Mouse (Mus musculus) testis, adult 2 months (tissue): ENCODE data around the gene Abhd16a. TPM values are rescaled to one million over a fixed set of nuclear protein-coding genes. Genes with fewer than 3 reads are reported as not detected.

Experiments
- H3K27ac ChIP-seq: fragments of 200-500 bp; 2 replicates; pipeline ENCODE4 v1.5.1; 2012; ENCODE audit warnings: low read depth, low read length; ENCODE audit not compliant: control insufficient read depth, insufficient read depth
- H3K27me3 ChIP-seq: fragments of 200-500 bp; 2 replicates; pipeline ENCODE4 v1.6.1; 2012; ENCODE audit warnings: mild to moderate bottlenecking, low read length, moderate library complexity; ENCODE audit not compliant: control insufficient read depth, insufficient read depth
- H3K36me3 ChIP-seq: fragments of 200-500 bp; 2 replicates; pipeline ENCODE4 v1.6.1; 2012; ENCODE audit warnings: mild to moderate bottlenecking, low read length; ENCODE audit not compliant: control insufficient read depth, insufficient read depth
- H3K4me1 ChIP-seq: fragments of 200-500 bp; 2 replicates; pipeline ENCODE4 v1.6.1; 2012; ENCODE audit warnings: low read length; ENCODE audit not compliant: control insufficient read depth, insufficient read depth
- H3K4me3 ChIP-seq: fragments of 200-500 bp; 2 replicates; pipeline ENCODE4 v1.5.1; 2012; ENCODE audit warnings: low read depth, mild to moderate bottlenecking, low read length, moderate library complexity, mixed read lengths; ENCODE audit not compliant: control insufficient read depth
- CTCF ChIP-seq: fragments of 200-500 bp; IDR thresholded peaks from 2 replicates; pipeline ENCODE4 v1.5.1; 2012; ENCODE audit warnings: low read depth, mild to moderate bottlenecking, inconsistent platforms, low read length, moderate library complexity; ENCODE audit not compliant: control insufficient read depth, insufficient read depth, insufficient replicate concordance
- POLR2A ChIP-seq: fragments of 200-500 bp; IDR thresholded peaks from 2 replicates; pipeline ENCODE4 v1.6.1; 2012; ENCODE audit warnings: low read depth, mild to moderate bottlenecking, inconsistent platforms, low read length, moderate library complexity; ENCODE audit not compliant: control insufficient read depth
- polyA plus RNA-seq: library from polyadenylated mRNA; depleted of rRNA; stranded (reverse); fragments of >200 nt; gene quantifications from 2 replicates; pipeline ENCODE4 v1.2.3, GENCODE M21; 2012

Gene Abhd16a
- polyA plus RNA-seq, 1 experiment = 121 TPM

DNA sequence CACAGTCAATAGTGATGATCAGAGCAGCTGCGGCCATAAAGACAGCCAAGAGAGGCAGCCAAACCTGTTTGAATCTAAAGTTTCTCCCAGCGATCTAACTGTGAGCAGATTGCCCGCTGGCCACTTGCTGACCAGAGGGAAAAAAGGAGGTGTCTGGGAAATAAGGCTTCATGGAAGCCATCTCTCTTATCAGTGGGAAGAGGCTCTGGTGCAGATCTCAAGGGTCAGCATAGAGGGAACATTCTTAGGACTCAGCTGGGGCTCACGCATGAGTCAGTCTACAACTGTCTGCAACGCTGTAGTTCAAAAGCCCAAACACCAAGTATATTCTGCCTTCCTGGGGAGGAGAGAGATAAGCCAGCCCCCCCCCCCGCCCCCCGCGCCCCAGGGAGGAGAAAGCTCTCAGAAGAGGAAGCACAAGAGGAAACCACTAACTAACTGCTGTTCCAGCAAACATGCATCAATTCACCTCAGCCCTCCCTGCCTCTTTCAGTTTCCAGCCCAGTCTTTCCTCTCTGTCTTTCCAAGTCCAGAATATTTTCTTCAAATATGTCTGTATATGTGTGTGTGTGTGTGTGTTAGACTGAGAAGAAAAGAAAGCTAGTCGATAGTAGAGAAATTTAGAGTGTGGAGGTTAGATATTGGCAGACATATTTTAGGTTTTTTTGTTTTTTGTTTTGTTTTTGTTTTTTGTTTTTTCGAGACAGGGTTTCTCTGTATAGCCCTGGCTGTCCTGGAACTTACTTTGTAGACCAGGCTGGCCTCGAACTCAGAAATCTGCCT is 40.7 kb upstream of the Abhd16a start:
- no peak for TF ChIP-seq POLR2A
- TF ChIP-seq CTCF = no peak
- peaks cover 24% of the 10 kb centered on the region for H3K4me1 ChIP-seq
- H3K36me3 ChIP-seq = no peaks in the 10 kb centered on the region
- H3K27ac ChIP-seq = no peak overlapping the region
- peaks cover 2% of the 10 kb centered on the region; the same call in 1 of the 2 replicates for H3K27me3 ChIP-seq
- H3K4me3 ChIP-seq = no peak overlapping the region

DNA sequence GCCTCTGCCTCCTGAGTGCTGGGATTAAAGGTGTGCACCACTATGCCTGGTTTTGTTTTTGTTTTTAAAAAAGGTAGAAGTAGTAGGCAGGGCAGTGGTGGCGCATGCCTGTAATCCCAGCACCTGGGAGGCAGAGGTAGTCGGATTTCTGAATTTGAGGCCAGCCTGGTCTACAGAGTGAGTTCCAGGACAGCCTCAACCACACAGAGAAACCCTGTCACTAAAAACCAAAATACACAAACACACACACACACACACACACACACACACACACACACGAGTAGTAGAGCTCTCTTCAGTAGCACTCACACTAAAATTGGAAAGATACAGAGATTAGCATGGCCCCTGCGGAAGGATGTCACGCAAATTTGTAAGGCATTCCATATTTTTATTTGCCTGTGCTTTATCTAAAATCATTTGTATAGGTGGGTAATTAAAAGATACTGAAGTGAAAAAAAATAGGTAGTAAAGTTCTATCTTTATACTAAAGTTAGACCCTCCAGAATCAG is 40.1 kb upstream of the Abhd16a start:
- no peak overlapping the region for H3K27ac ChIP-seq
- H3K4me1 ChIP-seq = peaks cover 24% of the 10 kb centered on the region
- H3K4me3 ChIP-seq = no peak overlapping the region
- H3K27me3 ChIP-seq = peaks cover 2% of the 10 kb centered on the region; the same call in 1 of the 2 replicates
- TF ChIP-seq POLR2A (no peak), CTCF (no peak)
- H3K36me3 ChIP-seq = no peaks in the 10 kb centered on the region

DNA sequence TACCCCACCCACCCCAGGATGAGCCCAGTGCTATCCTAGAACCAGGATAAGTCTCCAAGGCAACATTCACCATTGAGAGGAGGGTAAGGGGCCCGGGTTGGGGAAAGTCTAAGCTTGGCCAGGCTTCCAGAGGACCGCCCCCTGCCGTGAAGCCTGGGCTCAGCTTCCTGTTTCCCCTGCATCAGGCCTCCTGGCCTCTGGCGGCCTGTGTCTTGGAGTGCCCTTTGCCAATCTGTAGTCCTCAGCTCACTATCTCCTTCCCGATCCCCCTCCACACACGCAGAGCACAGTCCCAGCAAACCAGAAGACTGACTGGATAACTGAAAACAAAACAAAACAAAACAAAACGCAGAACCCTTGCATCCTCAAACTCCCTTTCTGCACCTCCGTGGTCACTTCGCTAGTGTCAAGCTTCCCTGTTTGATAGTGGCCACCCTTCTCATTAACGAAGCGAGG is 39.5 kb upstream of the Abhd16a start, which contains the start of gene Clic1:
Clic1 (plus strand) TSS at position 406 of the 456 bp plus-strand sequence.
- no peaks in the 10 kb centered on the region for H3K36me3 ChIP-seq
- peaks cover 2% of the 10 kb centered on the region; the same call in 1 of the 2 replicates for H3K27me3 ChIP-seq
- peak within 1 kb of the TSS; percentile 86 for H3K4me3 ChIP-seq
- peak; percentile 29; the same call in 1 of the 2 replicates for TF ChIP-seq POLR2A
- no peak for TF ChIP-seq CTCF
- peaks cover 24% of the 10 kb centered on the region for H3K4me1 ChIP-seq
- peak within 1 kb of the TSS; percentile 82 for H3K27ac ChIP-seq

DNA sequence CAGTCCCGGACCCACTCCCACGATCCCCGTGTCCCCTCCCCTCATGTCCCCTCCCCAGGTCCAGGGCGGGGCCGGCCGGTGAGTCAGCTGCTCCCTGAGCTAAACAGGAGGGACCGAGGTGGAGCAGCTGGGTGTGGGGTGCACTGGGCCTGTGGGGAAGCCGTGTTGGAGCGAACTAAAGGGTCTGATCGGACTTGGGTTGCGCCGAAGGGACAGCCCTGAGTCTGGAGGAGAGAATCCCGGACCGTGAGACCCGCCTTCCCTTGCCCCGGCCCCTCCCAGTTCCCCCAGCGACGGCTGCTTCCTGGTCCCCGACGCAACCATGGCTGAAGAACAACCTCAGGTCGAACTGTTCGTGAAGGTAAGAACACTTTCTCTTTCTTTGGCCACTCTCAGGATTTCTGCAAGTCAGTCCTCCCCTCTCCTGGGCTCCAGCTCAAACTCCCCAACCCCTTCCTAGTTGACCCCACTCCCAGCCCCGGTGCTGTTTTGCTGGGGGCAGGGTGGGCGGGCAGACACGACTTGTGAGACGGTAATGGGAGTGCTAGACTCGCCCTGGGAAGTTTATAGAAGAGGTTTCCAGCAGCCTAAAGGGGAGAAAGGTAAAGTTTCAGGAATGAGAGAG is 38.8 kb upstream of the Abhd16a start:
- H3K4me1 ChIP-seq = peaks cover 24% of the 10 kb centered on the region
- peaks cover 2% of the 10 kb centered on the region; the same call in 1 of the 2 replicates for H3K27me3 ChIP-seq
- peak overlapping the region; percentile 86 for H3K4me3 ChIP-seq

DNA sequence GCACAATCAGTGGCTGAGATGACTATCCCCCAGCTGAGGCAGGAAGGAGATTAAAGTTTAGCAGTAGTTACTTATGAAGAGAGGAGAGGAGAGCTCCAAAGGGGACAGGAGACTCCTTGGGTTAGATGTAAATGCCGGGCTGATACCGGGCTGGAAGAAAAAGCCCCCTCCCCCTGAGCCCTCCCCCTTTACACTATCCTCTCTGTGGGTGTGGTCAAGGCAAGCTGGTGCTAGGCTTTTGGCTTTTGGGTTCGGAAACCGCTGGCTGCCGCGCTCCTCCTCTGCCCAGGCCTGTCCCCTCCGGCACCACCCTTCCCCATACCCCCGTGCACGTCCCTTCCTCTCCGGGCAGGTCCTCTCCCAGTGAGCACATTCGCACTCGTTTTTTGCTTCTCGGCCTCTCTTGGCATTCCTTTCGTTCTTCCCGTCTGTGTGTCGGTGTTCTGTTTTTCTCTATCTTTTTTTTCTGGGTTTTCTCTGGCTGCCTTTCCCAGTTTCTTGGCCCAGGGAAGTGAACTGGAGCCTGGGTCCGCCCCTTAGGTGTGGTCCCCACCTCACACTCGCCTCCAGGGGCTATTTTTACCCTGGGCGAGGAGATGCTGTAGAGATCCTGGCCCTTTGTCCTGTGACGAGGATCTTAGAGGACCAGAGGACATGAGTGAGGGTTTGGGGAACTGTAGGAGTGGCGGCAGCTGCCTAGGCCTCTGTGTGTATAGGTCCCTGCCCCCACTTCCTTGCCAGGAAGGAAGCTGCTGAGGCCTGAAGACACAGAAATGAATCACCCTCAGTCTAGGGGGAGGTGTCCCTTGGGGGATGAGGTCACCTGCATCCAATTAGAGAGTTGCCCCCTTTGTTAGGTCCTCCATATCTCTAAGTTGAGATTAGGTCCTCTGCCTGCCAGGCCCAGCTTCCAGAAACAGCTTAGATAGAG is 37.6 kb upstream of the Abhd16a start:
- H3K4me3 ChIP-seq = peak overlapping the region; percentile 82
- TF ChIP-seq POLR2A (0 out of 2 replicates have a peak, but pooled peaks have one; percentile 30), CTCF (no peak)
- peaks cover 2% of the 10 kb centered on the region; the same call in 1 of the 2 replicates for H3K27me3 ChIP-seq
- H3K36me3 ChIP-seq = no peaks in the 10 kb centered on the region
- peak overlapping the region; percentile 78 for H3K27ac ChIP-seq
- H3K4me1 ChIP-seq = peaks cover 21% of the 10 kb centered on the region

More for the DNA sequence above, 38.8 kb upstream of the Abhd16a start:
- Histone ChIP-seq H3K27ac (peak overlapping the region; percentile 82), H3K36me3 (no peaks in the 10 kb centered on the region)
- TF ChIP-seq POLR2A = peak; percentile 57; the same call in 1 of the 2 replicates
- TF ChIP-seq CTCF = no peak

DNA sequence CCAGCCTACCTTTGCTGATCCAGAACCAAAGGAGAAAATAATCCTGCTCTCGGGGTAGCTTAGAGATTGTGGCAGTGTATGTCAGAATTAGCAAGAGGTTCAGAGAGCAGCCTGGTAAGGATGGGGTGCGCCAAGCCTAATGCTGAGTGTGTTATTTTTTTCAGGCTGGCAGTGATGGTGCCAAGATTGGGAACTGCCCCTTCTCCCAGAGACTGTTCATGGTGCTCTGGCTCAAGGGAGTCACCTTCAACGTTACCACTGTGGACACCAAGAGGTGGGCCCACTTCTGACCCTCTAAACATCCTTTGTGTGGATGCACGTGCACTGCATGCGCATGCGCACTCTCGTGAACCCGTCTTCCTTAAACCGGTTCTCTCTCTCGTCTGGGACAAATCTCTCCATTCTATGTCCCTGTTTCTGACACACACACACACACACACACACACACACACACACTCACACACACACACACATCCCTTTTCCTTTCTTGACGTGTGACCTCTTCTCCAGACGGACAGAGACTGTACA is 36.7 kb upstream of the Abhd16a start:
- Histone ChIP-seq H3K36me3 (no peaks in the 10 kb centered on the region), H3K4me3 (no peak overlapping the region), H3K27me3 (peaks cover 2% of the 10 kb centered on the region; the same call in 1 of the 2 replicates), H3K27ac (no peak overlapping the region), H3K4me1 (peaks cover 19% of the 10 kb centered on the region)
- TF ChIP-seq CTCF = no peak
- TF ChIP-seq POLR2A = no peak
